Mouse (Mus musculus): ENCODE results near the gene Bcor.

- TF ChIP-seq CTCF (IDR thresholded peaks at IDR 0.05; ENCODE audit: low read depth, low read length) = no peak
- no peak for TF ChIP-seq POLR2A (IDR thresholded peaks at IDR 0.05; ENCODE audit: insufficient read depth, low read length)
Observed at GRCm38 (mm10) chrX:12082736-12083135, 77.4 kb downstream of the Bcor start.

All from ES-Bruce4 (cell line).